Mouse (Mus musculus) stomach, postnatal 0 days (tissue): ENCODE results near the gene Dnajc11.

Experiments used
- CTCF ChIP-seq: IDR thresholded peaks from 2 replicates; pipeline ENCODE4 v1.5.1; 2016; ENCODE audit warnings: antibody characterized with exemption, low read depth, mild to moderate bottlenecking, moderate library complexity
- EP300 ChIP-seq: optimal IDR thresholded peaks from 2 replicates; pipeline ENCODE3; 2016; ENCODE audit warnings: antibody characterized with exemption

DNA sequence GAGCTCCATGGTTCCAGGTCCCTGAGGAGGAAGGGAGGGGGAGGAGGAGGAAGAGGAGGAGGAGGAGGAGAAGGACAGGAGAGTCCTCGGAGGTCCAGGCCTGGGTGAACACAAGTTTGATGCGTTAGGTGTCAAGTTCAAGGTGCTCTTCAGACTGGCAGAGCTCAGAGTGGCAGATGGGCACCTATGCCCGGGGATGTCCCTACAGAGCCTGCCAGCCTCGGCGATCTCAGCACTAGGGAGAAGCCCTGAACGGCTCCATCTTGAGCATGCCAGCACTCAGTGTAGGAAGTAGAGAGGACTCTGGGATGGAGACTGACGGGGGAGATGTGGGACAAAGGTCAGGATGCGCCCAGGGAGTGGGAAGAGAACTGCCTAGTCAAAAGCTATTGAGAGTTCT is 53.2 kb downstream of the Dnajc11 start:
- TF ChIP-seq CTCF: no peak
- TF ChIP-seq EP300: no peak
